In genomic region chr9:70502284-70503014, GRCm38 (mm10) we compare ENCODE assay signal across 8 mouse cellular contexts. TPM values are rescaled to one million over a fixed set of nuclear protein-coding genes. Genes with fewer than 3 reads are reported as not detected.
DNase-seq lines count a peak whose midpoint lies in the region; ATAC-seq lines count a peak whose summit lies in the region.

No protein-coding gene starts in this region.

- no peaks in the 10 kb centered on the region for H3K9me3 ChIP-seq in heart, embryonic 10.5 days
- H3K9me3 ChIP-seq in forebrain, embryonic 12.5 days: no peaks in the 10 kb centered on the region
- no peaks in the 10 kb centered on the region for H3K9me3 ChIP-seq in liver, embryonic 15.5 days (replicated peaks)

- DNase-seq in heart, embryonic 10.5 days (ENCODE audit: low spot score): no peak
- no peak for DNase-seq in heart, postnatal 10 days
- DNase-seq in B cell, adult 2 months: peak; percentile 7 to 16
- DNase-seq in layer of hippocampus, adult 18-20 months (ENCODE audit: low spot score in 2 of 2): no peak
- DNase-seq in gastrocnemius, postnatal 10 days: no peak

- H3K4me1 ChIP-seq in heart, embryonic 10.5 days: peaks cover 8% of the 10 kb centered on the region; the same call in 1 of the 2 replicates
- peaks cover 14% of the 10 kb centered on the region for H3K4me1 ChIP-seq in forebrain, embryonic 12.5 days
- peaks cover 28% of the 10 kb centered on the region for H3K4me1 ChIP-seq in liver, embryonic 15.5 days (replicated peaks)

- H3K9ac ChIP-seq in forebrain, embryonic 12.5 days: peak overlapping the region; percentile 97
- peak overlapping the region; percentile 91 for H3K9ac ChIP-seq in liver, embryonic 15.5 days

- WGBS in heart, embryonic 10.5 days: 44% methylated on average over 10 of the region's 10 CpGs
- 41% methylated on average over 10 of the region's 10 CpGs for WGBS in forebrain, embryonic 12.5 days
- WGBS in liver, embryonic 15.5 days (ENCODE audit: insufficient replicate concordance): 27% methylated on average over 10 of the region's 10 CpGs

- intact Hi-C loops in heart, postnatal 10 days (cut with DNase I): loop anchor here (2.0 kb wide), 1 partner anchor 40 kb away; the partner anchor contains the start of gene Sltm

- peak overlapping the region; percentile 79 for H3K4me3 ChIP-seq in heart, embryonic 10.5 days
- H3K4me3 ChIP-seq in forebrain, embryonic 12.5 days (replicated peaks): peak overlapping the region; percentile 97
- peak overlapping the region; percentile 84 for H3K4me3 ChIP-seq in liver, embryonic 15.5 days (replicated peaks)

- H3K4me2 ChIP-seq in forebrain, embryonic 12.5 days: peak overlapping the region; percentile 61
- H3K4me2 ChIP-seq in liver, embryonic 15.5 days: peak overlapping the region; percentile 71

- H3K27me3 ChIP-seq in heart, embryonic 10.5 days (ENCODE audit: insufficient read depth, poor library complexity, severe bottlenecking): no peaks in the 10 kb centered on the region
- no peaks in the 10 kb centered on the region for H3K27me3 ChIP-seq in forebrain, embryonic 12.5 days
- 0 out of 2 replicates have a peak, but pooled peaks cover 8% of the 10 kb centered on the region for H3K27me3 ChIP-seq in liver, embryonic 15.5 days

- ATAC-seq in forebrain, embryonic 12.5 days (ENCODE audit: low FRiP score): no peak
- no peak for ATAC-seq in liver, embryonic 15.5 days (ENCODE audit: insufficient read depth)
- ATAC-seq in granulocyte monocyte progenitor cell, adult 5-6 weeks (replicated peaks; ENCODE audit: poor library complexity, severe bottlenecking): no peak

- H3K27ac ChIP-seq in heart, embryonic 10.5 days: peak overlapping the region; percentile 99
- peak overlapping the region; percentile 99 for H3K27ac ChIP-seq in forebrain, embryonic 12.5 days
- peak overlapping the region; percentile 96 for H3K27ac ChIP-seq in liver, embryonic 15.5 days (replicated peaks)

- 0 out of 2 replicates have a peak, but pooled peaks cover 16% of the 10 kb centered on the region for H3K36me3 ChIP-seq in heart, embryonic 10.5 days
- H3K36me3 ChIP-seq in forebrain, embryonic 12.5 days (replicated peaks): peaks cover 7% of the 10 kb centered on the region; the same call in 1 of the 2 replicates
- 0 out of 2 replicates have a peak, but pooled peaks cover 3% of the 10 kb centered on the region for H3K36me3 ChIP-seq in liver, embryonic 15.5 days (replicated peaks)

RNA-seq across cellular contexts. Expression of gene Rnf111, which starts 1.1 kb away (rescaled TPM):
- 25.5 and 31.7 TPM in 2 replicates for polyA plus RNA-seq in heart, embryonic 10.5 days (2016; fragmentation: Nextera tagmentation; extraction: Ambion mirVana)
- 10 to 100 TPM; 29.8 to 33.2 TPM for total RNA-seq in heart, postnatal 10 days (2021)
- 43.0 and 45.8 TPM in 2 replicates for polyA plus RNA-seq in forebrain, embryonic 12.5 days (2016; fragmentation: Nextera tagmentation; extraction: Ambion mirVana)
- 8.0 and 9.7 TPM in 2 replicates for polyA plus RNA-seq in liver, embryonic 15.5 days (2015; fragmentation: Nextera tagmentation; extraction: Ambion mirVana)
- 10 to 100 TPM; 39.8 to 40.4 TPM for total RNA-seq in layer of hippocampus, adult 18-20 months (2021)
- 10 to 100 TPM; 15.8 to 20.1 TPM for total RNA-seq in gastrocnemius, postnatal 10 days (2021)
- total RNA-seq in granulocyte monocyte progenitor cell, adult 5-6 weeks (2014; fragmentation: Nextera tagmentation): 42.8 and 45.7 TPM in 2 replicates
- 23.0 and 31.6 TPM in 2 replicates for total RNA-seq in granulocyte monocyte progenitor cell, adult 5-6 weeks (2017)

RNA-seq across cellular contexts. Expression of gene Sltm, which starts 40.1 kb away (rescaled TPM):
- 37.5 and 55.3 TPM in 2 replicates for polyA plus RNA-seq in heart, embryonic 10.5 days (2016; fragmentation: Nextera tagmentation; extraction: Ambion mirVana)
- total RNA-seq in heart, postnatal 10 days (2021): 10 to 100 TPM; 30.7 to 30.8 TPM
- polyA plus RNA-seq in forebrain, embryonic 12.5 days (2016; fragmentation: Nextera tagmentation; extraction: Ambion mirVana): 79.7 and 85.8 TPM in 2 replicates
- polyA plus RNA-seq in liver, embryonic 15.5 days (2015; fragmentation: Nextera tagmentation; extraction: Ambion mirVana): 14.8 and 15.6 TPM in 2 replicates
- total RNA-seq in layer of hippocampus, adult 18-20 months (2021): 10 to 100 TPM; 48.5 to 53.5 TPM
- 10 to 100 TPM; 21.4 to 26.5 TPM for total RNA-seq in gastrocnemius, postnatal 10 days (2021)
- total RNA-seq in granulocyte monocyte progenitor cell, adult 5-6 weeks (2014; fragmentation: Nextera tagmentation): 74.8 and 99.4 TPM in 2 replicates
- 75.7 and 92.9 TPM in 2 replicates for total RNA-seq in granulocyte monocyte progenitor cell, adult 5-6 weeks (2017)

Comparison
In these comparisons a context has a peak if more than half of its experiments do, and no peak if none do; other contexts are left out.
1. DNase-seq: peak in B cell, adult 2 months (2 of 2); none in heart, embryonic 10.5 days (single experiment), heart, postnatal 10 days (0 of 2), layer of hippocampus, adult 18-20 months (0 of 2) and gastrocnemius, postnatal 10 days (single experiment).
2. Peak in every context shown above with its lines, with median percentiles within 50 percentile points of each other: H3K27ac ChIP-seq and H3K4me3 ChIP-seq.